Mouse (Mus musculus): ENCODE data around the gene Gria3. TPM values are rescaled to one million over a fixed set of nuclear protein-coding genes. Genes with fewer than 3 reads are reported as not detected.

Gria3 gene
- polyA plus RNA-seq, 1 experiment = 8.1 TPM

DNA sequence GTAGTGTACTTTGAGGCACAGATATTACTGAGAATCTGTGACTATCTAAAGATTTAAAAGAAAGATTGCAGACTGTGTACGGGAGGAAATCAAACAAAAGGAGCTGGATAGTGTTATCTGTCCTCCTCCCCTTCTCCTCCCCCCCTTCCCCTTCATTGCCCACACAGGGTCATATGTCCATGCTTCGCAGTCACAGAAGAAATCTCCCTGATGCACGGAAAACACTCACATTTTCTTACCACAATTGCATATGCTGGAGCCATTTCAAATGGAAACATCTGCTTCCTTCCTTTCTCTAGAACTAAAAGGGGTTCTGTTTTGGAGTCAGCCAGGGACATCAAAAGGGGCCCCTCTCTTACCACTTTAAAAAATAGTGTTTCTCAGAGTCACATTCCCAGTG lies 114.3 kb downstream of the Gria3 start:
- no peaks in the 10 kb centered on the region for H3K9me3 ChIP-seq (replicated peaks; ENCODE audit: control insufficient read depth, insufficient read depth, low read length, poor library complexity, severe bottlenecking)
- H3K9ac ChIP-seq (ENCODE audit: low read depth, poor library complexity, severe bottlenecking) = no peak overlapping the region
- H3K36me3 ChIP-seq (ENCODE audit: control insufficient read depth, insufficient read depth, low read length, poor library complexity, severe bottlenecking) = no peaks in the 10 kb centered on the region
- no peak overlapping the region for H3K4me3 ChIP-seq (ENCODE audit: low read depth, low read length)
- no peak for TF ChIP-seq CTCF (IDR thresholded peaks at IDR 0.05; ENCODE audit: low read depth, low read length)
- no peak for TF ChIP-seq POLR2A (IDR thresholded peaks at IDR 0.05; ENCODE audit: insufficient read depth, low read length)
- no peak for TF ChIP-seq EP300 (IDR thresholded peaks at IDR 0.05; ENCODE audit: insufficient read depth, low read depth, low read length)
- no peak overlapping the region for H3K27ac ChIP-seq (ENCODE audit: insufficient read depth, low read length)
- H3K27me3 ChIP-seq (ENCODE audit: control insufficient read depth, insufficient read depth, low read length, poor library complexity, severe bottlenecking) = no peaks in the 10 kb centered on the region
- H3K4me1 ChIP-seq (ENCODE audit: control insufficient read depth, insufficient read depth, low read length) = no peaks in the 10 kb centered on the region

DNA sequence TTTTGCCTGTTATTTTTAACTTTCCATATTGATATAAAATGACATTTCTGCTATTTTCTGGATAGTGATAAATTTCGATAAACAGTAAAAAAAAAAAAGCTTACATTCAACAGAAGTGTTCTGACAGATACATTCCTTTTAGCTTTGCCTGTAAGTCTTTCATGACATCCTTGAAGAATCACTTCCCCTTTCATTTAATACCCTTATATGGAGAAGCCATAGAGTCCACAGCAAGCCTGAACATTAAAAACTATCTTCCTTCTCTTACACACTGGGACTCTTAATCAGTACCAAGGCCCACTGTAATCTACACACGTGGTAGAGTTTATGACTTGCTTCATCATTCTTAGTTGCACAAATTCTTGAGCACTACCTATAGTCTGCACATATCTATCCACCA lies 131.9 kb downstream of the Gria3 start:
- no peak overlapping the region for H3K9ac ChIP-seq (ENCODE audit: low read depth, poor library complexity, severe bottlenecking)
- H3K27me3 ChIP-seq (ENCODE audit: control insufficient read depth, insufficient read depth, low read length, poor library complexity, severe bottlenecking) = no peaks in the 10 kb centered on the region
- TF ChIP-seq POLR2A (IDR thresholded peaks at IDR 0.05; ENCODE audit: insufficient read depth, low read length) (no peak), CTCF (IDR thresholded peaks at IDR 0.05; ENCODE audit: low read depth, low read length) (no peak), EP300 (IDR thresholded peaks at IDR 0.05; ENCODE audit: insufficient read depth, low read depth, low read length) (no peak)
- H3K36me3 ChIP-seq (ENCODE audit: control insufficient read depth, insufficient read depth, low read length, poor library complexity, severe bottlenecking) = no peaks in the 10 kb centered on the region
- H3K4me1 ChIP-seq (ENCODE audit: control insufficient read depth, insufficient read depth, low read length) = no peaks in the 10 kb centered on the region
- H3K4me3 ChIP-seq (ENCODE audit: low read depth, low read length) = no peak overlapping the region
- no peak overlapping the region for H3K27ac ChIP-seq (ENCODE audit: insufficient read depth, low read length)
- no peaks in the 10 kb centered on the region for H3K9me3 ChIP-seq (replicated peaks; ENCODE audit: control insufficient read depth, insufficient read depth, low read length, poor library complexity, severe bottlenecking)

- Histone ChIP-seq H3K9ac (ENCODE audit: low read depth, poor library complexity, severe bottlenecking) (no peak overlapping the region), H3K4me3 (ENCODE audit: low read depth, low read length) (no peak overlapping the region), H3K27me3 (ENCODE audit: control insufficient read depth, insufficient read depth, low read length, poor library complexity, severe bottlenecking) (no peaks in the 10 kb centered on the region), H3K36me3 (ENCODE audit: control insufficient read depth, insufficient read depth, low read length, poor library complexity, severe bottlenecking) (no peaks in the 10 kb centered on the region), H3K4me1 (ENCODE audit: control insufficient read depth, insufficient read depth, low read length) (no peaks in the 10 kb centered on the region), H3K27ac (ENCODE audit: insufficient read depth, low read length) (no peak overlapping the region), H3K9me3 (replicated peaks; ENCODE audit: control insufficient read depth, insufficient read depth, low read length, poor library complexity, severe bottlenecking) (no peaks in the 10 kb centered on the region)
- no peak for TF ChIP-seq CTCF (IDR thresholded peaks at IDR 0.05; ENCODE audit: low read depth, low read length)
- no peak for TF ChIP-seq POLR2A (IDR thresholded peaks at IDR 0.05; ENCODE audit: insufficient read depth, low read length)
- TF ChIP-seq EP300 (IDR thresholded peaks at IDR 0.05; ENCODE audit: insufficient read depth, low read depth, low read length) = no peak
Measured at GRCm38 (mm10) chrX:41535886-41536285, 135.2 kb downstream of the Gria3 start.

- H3K9me3 ChIP-seq (replicated peaks; ENCODE audit: control insufficient read depth, insufficient read depth, low read length, poor library complexity, severe bottlenecking) = no peaks in the 10 kb centered on the region
- TF ChIP-seq POLR2A (IDR thresholded peaks at IDR 0.05; ENCODE audit: insufficient read depth, low read length) (no peak), EP300 (IDR thresholded peaks at IDR 0.05; ENCODE audit: insufficient read depth, low read depth, low read length) (no peak), CTCF (IDR thresholded peaks at IDR 0.05; ENCODE audit: low read depth, low read length) (no peak)
Measured at GRCm38 (mm10) chrX:41562296-41563060, 161.8 kb downstream of the Gria3 start.

DNA sequence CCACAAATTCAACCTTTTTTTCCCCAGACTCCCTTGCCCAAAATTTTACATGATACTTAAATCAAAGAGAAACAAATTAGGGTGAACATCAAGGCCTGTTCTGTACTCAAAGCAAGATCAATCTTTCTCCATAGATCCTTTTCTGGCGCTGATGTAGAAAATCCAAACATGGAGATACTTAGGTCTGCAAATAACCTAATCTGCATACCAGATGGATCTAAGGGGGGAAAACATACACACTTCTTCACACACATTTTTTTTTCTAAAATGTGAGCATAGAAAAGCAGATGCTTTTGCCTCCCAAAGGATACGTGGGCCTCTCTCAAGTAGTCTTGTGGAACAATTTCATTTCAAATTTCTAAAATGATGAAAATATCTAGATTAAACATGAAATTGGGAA lies 164.2 kb downstream of the Gria3 start:
- Histone ChIP-seq H3K27ac (ENCODE audit: insufficient read depth, low read length) (no peak overlapping the region), H3K27me3 (ENCODE audit: control insufficient read depth, insufficient read depth, low read length, poor library complexity, severe bottlenecking) (no peaks in the 10 kb centered on the region), H3K4me1 (ENCODE audit: control insufficient read depth, insufficient read depth, low read length) (no peaks in the 10 kb centered on the region), H3K36me3 (ENCODE audit: control insufficient read depth, insufficient read depth, low read length, poor library complexity, severe bottlenecking) (no peaks in the 10 kb centered on the region), H3K9ac (ENCODE audit: low read depth, poor library complexity, severe bottlenecking) (no peak overlapping the region), H3K9me3 (replicated peaks; ENCODE audit: control insufficient read depth, insufficient read depth, low read length, poor library complexity, severe bottlenecking) (no peaks in the 10 kb centered on the region), H3K4me3 (ENCODE audit: low read depth, low read length) (no peak overlapping the region)
- TF ChIP-seq POLR2A (IDR thresholded peaks at IDR 0.05; ENCODE audit: insufficient read depth, low read length) (no peak), EP300 (IDR thresholded peaks at IDR 0.05; ENCODE audit: insufficient read depth, low read depth, low read length) (no peak), CTCF (IDR thresholded peaks at IDR 0.05; ENCODE audit: low read depth, low read length) (no peak)

More at GRCm38 (mm10) chrX:41562296-41563060, 161.8 kb downstream of the Gria3 start:
- H3K27ac ChIP-seq (ENCODE audit: insufficient read depth, low read length) = no peak overlapping the region
- no peaks in the 10 kb centered on the region for H3K4me1 ChIP-seq (ENCODE audit: control insufficient read depth, insufficient read depth, low read length)
- no peaks in the 10 kb centered on the region for H3K36me3 ChIP-seq (ENCODE audit: control insufficient read depth, insufficient read depth, low read length, poor library complexity, severe bottlenecking)
- H3K4me3 ChIP-seq (ENCODE audit: low read depth, low read length) = no peak overlapping the region
- no peak overlapping the region for H3K9ac ChIP-seq (ENCODE audit: low read depth, poor library complexity, severe bottlenecking)
- H3K27me3 ChIP-seq (ENCODE audit: control insufficient read depth, insufficient read depth, low read length, poor library complexity, severe bottlenecking) = no peaks in the 10 kb centered on the region

DNA sequence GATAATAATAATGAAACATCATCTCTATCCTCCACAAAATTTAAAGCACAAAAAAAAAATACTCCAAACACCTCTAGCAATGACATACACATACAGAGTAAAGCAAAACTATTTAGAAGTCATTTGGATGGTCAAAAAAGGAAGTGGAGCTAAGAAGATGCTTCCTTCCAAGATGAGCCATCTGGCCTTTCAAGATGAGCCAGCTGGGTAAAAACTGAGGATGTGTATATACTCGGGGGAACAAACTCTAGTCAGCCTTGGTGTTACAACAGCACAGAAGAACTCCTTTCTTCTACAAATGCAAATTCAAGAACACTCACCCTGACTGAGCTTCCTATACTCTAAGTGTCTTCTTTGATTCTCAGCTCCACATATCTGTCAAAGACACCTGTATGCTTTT lies 172.4 kb downstream of the Gria3 start:
- Histone ChIP-seq H3K36me3 (ENCODE audit: control insufficient read depth, insufficient read depth, low read length, poor library complexity, severe bottlenecking) (no peaks in the 10 kb centered on the region), H3K27ac (ENCODE audit: insufficient read depth, low read length) (no peak overlapping the region), H3K4me1 (ENCODE audit: control insufficient read depth, insufficient read depth, low read length) (no peaks in the 10 kb centered on the region), H3K9ac (ENCODE audit: low read depth, poor library complexity, severe bottlenecking) (no peak overlapping the region), H3K27me3 (ENCODE audit: control insufficient read depth, insufficient read depth, low read length, poor library complexity, severe bottlenecking) (no peaks in the 10 kb centered on the region), H3K9me3 (replicated peaks; ENCODE audit: control insufficient read depth, insufficient read depth, low read length, poor library complexity, severe bottlenecking) (no peaks in the 10 kb centered on the region), H3K4me3 (ENCODE audit: low read depth, low read length) (no peak overlapping the region)
- TF ChIP-seq POLR2A (IDR thresholded peaks at IDR 0.05; ENCODE audit: insufficient read depth, low read length) = no peak
- TF ChIP-seq CTCF (IDR thresholded peaks at IDR 0.05; ENCODE audit: low read depth, low read length) = no peak
- TF ChIP-seq EP300 (IDR thresholded peaks at IDR 0.05; ENCODE audit: insufficient read depth, low read depth, low read length) = no peak

Measured in ES-Bruce4 (cell line).